Mouse (Mus musculus) liver, adult 2 months (tissue): ENCODE data around the gene Lgals2. TPM values are rescaled to one million over a fixed set of nuclear protein-coding genes. Genes with fewer than 3 reads are reported as not detected.

Experiments used
- DNase-seq: peaks from one replicate; pipeline ENCODE4 v3.0.0-alpha.2; 2011; ENCODE audit warnings: low read depth, low spot score; ENCODE audit errors: extremely low read depth
- H3K27ac ChIP-seq: fragments of 200-500 bp; replicated peaks from 2 replicates; pipeline ENCODE4 v1.5.1; 2012; ENCODE audit warnings: low read depth, mild to moderate bottlenecking, control low read depth, inconsistent platforms, low read length; ENCODE audit not compliant: insufficient read depth
- H3K27me3 ChIP-seq: fragments of 200-500 bp; 2 replicates; pipeline ENCODE4 v1.6.1; 2012; ENCODE audit warnings: mild to moderate bottlenecking, moderate library complexity, low read length, inconsistent platforms; ENCODE audit not compliant: control insufficient read depth, insufficient read depth
- H3K36me3 ChIP-seq: fragments of 200-500 bp; 2 replicates; pipeline ENCODE4 v1.6.1; 2012; ENCODE audit warnings: low read length, inconsistent platforms; ENCODE audit not compliant: control insufficient read depth, insufficient read depth
- H3K4me1 ChIP-seq: fragments of 200-500 bp; 2 replicates; pipeline ENCODE4 v1.6.1; 2011; ENCODE audit warnings: low read length; ENCODE audit not compliant: control insufficient read depth, insufficient read depth
- H3K4me3 ChIP-seq: fragments of 200-500 bp; 2 replicates; pipeline ENCODE4 v1.5.1; 2011; ENCODE audit warnings: low read depth, mild to moderate bottlenecking, control low read depth, low read length, moderate library complexity; ENCODE audit not compliant: insufficient read depth
- H3K79me2 ChIP-seq: fragments of 200-500 bp; 2 replicates; pipeline ENCODE4 v1.6.1; 2012; ENCODE audit warnings: inconsistent platforms, mild to moderate bottlenecking, low read length, moderate library complexity; ENCODE audit not compliant: control insufficient read depth, insufficient read depth
- H3K9ac ChIP-seq: fragments of 200-500 bp; 2 replicates; pipeline ENCODE4 v1.6.1; 2012; ENCODE audit warnings: low read depth, mild to moderate bottlenecking, control low read depth, inconsistent platforms, low read length
- CTCF ChIP-seq: fragments of 200-500 bp; IDR thresholded peaks from 2 replicates; pipeline ENCODE4 v1.5.1; 2011; ENCODE audit warnings: low read depth, low read length, control low read depth
- POLR2A ChIP-seq: fragments of 200-500 bp; IDR thresholded peaks from 2 replicates; pipeline ENCODE4 v1.6.1; 2011; ENCODE audit warnings: low read length, control low read depth; ENCODE audit not compliant: insufficient read depth; ENCODE audit errors: extremely low read depth
- WGBS: fragments of 180-500 bp; shearing (Covaris S2); methylation state at CpG from one replicate; pipeline ENCODE4 v1.1.7; 2018; 5-methylcytosine and 5-hydroxymethylcytosine counted together
- polyA plus RNA-seq: library from polyadenylated mRNA; depleted of rRNA; stranded (reverse); fragments of >200 nt; gene quantifications from 2 replicates; pipeline ENCODE4 v1.2.3, GENCODE M21; 2012
- total RNA-seq: library from RNA; depleted of rRNA; stranded (reverse); fragments of >200 nt; gene quantifications from 2 replicates; pipeline ENCODE4 v1.2.3, GENCODE M21; 2014

Lgals2 gene
- total and polyA plus RNA-seq, 2 experiments = 0.55 to 0.57 TPM

- Histone ChIP-seq H3K36me3 (no peaks in the 10 kb centered on the region), H3K27me3 (no peaks in the 10 kb centered on the region), H3K9ac (no peak overlapping the region), H3K79me2 (no peaks in the 10 kb centered on the region), H3K27ac (peak overlapping the region; percentile 43), H3K4me1 (no peaks in the 10 kb centered on the region; the same call in 1 of the 2 replicates), H3K4me3 (no peak overlapping the region)
- DNase-seq = peak; percentile 39
- TF ChIP-seq CTCF (no peak), POLR2A (no peak)
- WGBS = 31% methylated on average over 11 of the region's 11 CpGs
Observed at GRCm38 (mm10) chr15:78815314-78816073, 39.8 kb downstream of the Lgals2 start.

GRCm38 (mm10) chr15:78813603-78814002 lies 41.7 kb downstream of the Lgals2 start:
- H3K79me2 ChIP-seq = no peaks in the 10 kb centered on the region
- no peak overlapping the region for H3K4me3 ChIP-seq
- no peak overlapping the region for H3K27ac ChIP-seq
- H3K27me3 ChIP-seq = no peaks in the 10 kb centered on the region
- no peaks in the 10 kb centered on the region for H3K36me3 ChIP-seq
- TF ChIP-seq POLR2A = no peak
- no peak for TF ChIP-seq CTCF
- 72% methylated on average over 4 of the region's 4 CpGs for WGBS
- no peak for DNase-seq
- no peak overlapping the region for H3K9ac ChIP-seq
- no peaks in the 10 kb centered on the region; the same call in 1 of the 2 replicates for H3K4me1 ChIP-seq

- Histone ChIP-seq H3K9ac (no peak overlapping the region), H3K27me3 (no peaks in the 10 kb centered on the region), H3K4me1 (no peaks in the 10 kb centered on the region), H3K36me3 (no peaks in the 10 kb centered on the region), H3K4me3 (no peak overlapping the region), H3K79me2 (no peaks in the 10 kb centered on the region), H3K27ac (no peak overlapping the region)
- no peak for DNase-seq
- no peak for TF ChIP-seq POLR2A
- no peak for TF ChIP-seq CTCF
- WGBS = 64% methylated on average over 9 of the region's 9 CpGs
Observed at GRCm38 (mm10) chr15:78810146-78810545, 45.2 kb downstream of the Lgals2 start.

GRCm38 (mm10) chr15:78809739-78810138 lies 45.6 kb downstream of the Lgals2 start:
- no peak for DNase-seq
- TF ChIP-seq POLR2A (no peak), CTCF (no peak)
- no peaks in the 10 kb centered on the region for H3K27me3 ChIP-seq

GRCm38 (mm10) chr15:78808980-78809379 lies 46.3 kb downstream of the Lgals2 start:
- WGBS = 97% methylated on average over 2 of the region's 2 CpGs
- no peaks in the 10 kb centered on the region for H3K27me3 ChIP-seq
- no peaks in the 10 kb centered on the region for H3K36me3 ChIP-seq
- H3K9ac ChIP-seq = no peak overlapping the region
- H3K4me1 ChIP-seq = peaks cover 5% of the 10 kb centered on the region
- TF ChIP-seq CTCF = no peak
- no peak for TF ChIP-seq POLR2A
- H3K27ac ChIP-seq = no peak overlapping the region
- H3K4me3 ChIP-seq = no peak overlapping the region
- no peak for DNase-seq
- no peaks in the 10 kb centered on the region for H3K79me2 ChIP-seq

More at GRCm38 (mm10) chr15:78809739-78810138, 45.6 kb downstream of the Lgals2 start:
- H3K9ac ChIP-seq = no peak overlapping the region
- no peaks in the 10 kb centered on the region for H3K79me2 ChIP-seq
- no peak overlapping the region for H3K27ac ChIP-seq
- H3K4me3 ChIP-seq = no peak overlapping the region
- H3K36me3 ChIP-seq = no peaks in the 10 kb centered on the region
- peaks cover 1% of the 10 kb centered on the region; the same call in 1 of the 2 replicates for H3K4me1 ChIP-seq
- 80% methylated on average over 9 of the region's 9 CpGs for WGBS

- H3K79me2 ChIP-seq = no peaks in the 10 kb centered on the region
- no peak for TF ChIP-seq POLR2A
- no peak for TF ChIP-seq CTCF
- no peaks in the 10 kb centered on the region for H3K27me3 ChIP-seq
- H3K9ac ChIP-seq = no peak overlapping the region
- H3K36me3 ChIP-seq = no peaks in the 10 kb centered on the region
- H3K4me3 ChIP-seq = no peak overlapping the region
- no peak overlapping the region for H3K27ac ChIP-seq
- H3K4me1 ChIP-seq = peaks cover 13% of the 10 kb centered on the region
- no peak for DNase-seq
- WGBS = 88% methylated on average over 3 of the region's 3 CpGs
Observed at GRCm38 (mm10) chr15:78807141-78807540, 48.2 kb downstream of the Lgals2 start.
